Mouse (Mus musculus) forebrain, embryonic 14.5 days (tissue): ENCODE data around the gene Tph2. TPM values are rescaled to one million over a fixed set of nuclear protein-coding genes. Genes with fewer than 3 reads are reported as not detected.
A peak's percentile ranks its signal among the peaks of the same experiment; 100 is the strongest.

Source experiments
- ATAC-seq: fragments of 200-750 bp; cut with Nextera tagmentation; 2 replicates; pipeline ENCODE4 v1.8.0; 2017; ENCODE audit warnings: mild to moderate bottlenecking, moderate library complexity
- DNase-seq: peaks from one replicate; pipeline ENCODE4 v3.0.0-alpha.2; 2015; ENCODE audit warnings: low spot score
- H3K27ac ChIP-seq: fragments of 300-500 bp; sonication (generic); 2 replicates; pipeline ENCODE4 v1.5.1; 2014; ENCODE audit warnings: low read depth, mild to moderate bottlenecking, control low read depth, low read length, moderate library complexity
- H3K27me3 ChIP-seq: fragments of 300-500 bp; sonication (generic); replicated peaks from 2 replicates; pipeline ENCODE4 v1.6.1; 2014; ENCODE audit warnings: low read length, control low read depth, mixed read lengths; ENCODE audit not compliant: control insufficient read depth, insufficient read depth
- H3K36me3 ChIP-seq: fragments of 300-500 bp; sonication (generic); 2 replicates; pipeline ENCODE4 v1.6.1; 2014; ENCODE audit warnings: low read length, control low read depth; ENCODE audit not compliant: control insufficient read depth, insufficient read depth
- H3K4me1 ChIP-seq: fragments of 300-500 bp; sonication (generic); 2 replicates; pipeline ENCODE4 v1.6.1; 2014; ENCODE audit warnings: antibody characterized with exemption, low read length, control low read depth; ENCODE audit not compliant: control insufficient read depth, insufficient read depth
- H3K4me2 ChIP-seq: fragments of 300-500 bp; sonication (generic); 2 replicates; pipeline ENCODE4 v1.6.1; 2014; ENCODE audit warnings: mild to moderate bottlenecking, control low read depth, low read length
- H3K4me3 ChIP-seq: fragments of 300-500 bp; sonication (generic); 2 replicates; pipeline ENCODE4 v1.5.1; 2014; ENCODE audit warnings: low read depth, low read length, control low read depth
- H3K9ac ChIP-seq: fragments of 300-500 bp; sonication (generic); 2 replicates; pipeline ENCODE4 v1.6.1; 2014; ENCODE audit warnings: mild to moderate bottlenecking, low read length, control low read depth, moderate library complexity
- H3K9me3 ChIP-seq: fragments of 300-500 bp; sonication (generic); replicated peaks from 2 replicates; pipeline ENCODE4 v1.6.1; 2016; ENCODE audit warnings: low read length, control low read depth, mixed read lengths; ENCODE audit not compliant: control insufficient read depth
- WGBS: fragments of 180-500 bp; shearing (Covaris S2); extraction: QIAGEN DNeasy Blood & Tissue Kit; methylation state at CpG from one replicate; pipeline ENCODE4 v1.1.7; 2014; 5-methylcytosine and 5-hydroxymethylcytosine counted together
- polyA plus RNA-seq: library from polyadenylated mRNA; unstranded; fragments of >200 nt; fragmentation: Nextera tagmentation; extraction: Ambion mirVana; gene quantifications from 2 replicates; pipeline ENCODE4 v1.2.1, GENCODE M21; 2014

Gene Tph2
- 0.07 and 0.19 TPM in 2 replicates for polyA plus RNA-seq

DNA sequence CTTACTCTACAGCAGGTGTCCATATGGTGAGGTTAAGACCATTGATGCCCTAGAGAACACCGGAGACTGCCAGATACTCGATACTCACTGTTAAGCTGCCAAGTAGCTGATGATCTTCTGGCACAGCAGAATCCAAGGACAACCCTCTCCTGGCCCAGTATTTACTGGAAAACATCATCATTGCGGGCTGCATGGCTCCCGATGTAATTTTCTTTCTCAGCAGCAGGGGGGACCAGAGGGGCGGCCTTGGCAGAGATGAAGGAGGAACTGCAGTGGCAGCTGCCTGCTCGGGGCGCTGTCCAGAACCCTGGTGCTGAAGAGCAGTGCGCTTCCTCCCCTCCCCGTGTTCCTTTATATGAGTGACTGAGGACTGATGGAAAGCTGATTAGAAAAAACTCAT lies at the start of gene Tph2:
TSS of gene Tph2 (minus strand) at position 326 of the 400 bp plus-strand sequence.
- Histone ChIP-seq H3K27me3 (no peaks in the 10 kb centered on the region), H3K9ac (no peak within 1 kb of the TSS), H3K36me3 (no peaks in the 10 kb centered on the region), H3K9me3 (no peaks in the 10 kb centered on the region), H3K4me2 (0 out of 2 replicates have a peak within 1 kb of the TSS, but pooled peaks have one; percentile 14), H3K27ac (no peak within 1 kb of the TSS), H3K4me3 (no peak within 1 kb of the TSS), H3K4me1 (no peaks in the 10 kb centered on the region)
- WGBS: 9% methylated on average over 9 of the region's 9 CpGs
- DNase-seq (peak; percentile 71), ATAC-seq (peak; percentile 79)

DNA sequence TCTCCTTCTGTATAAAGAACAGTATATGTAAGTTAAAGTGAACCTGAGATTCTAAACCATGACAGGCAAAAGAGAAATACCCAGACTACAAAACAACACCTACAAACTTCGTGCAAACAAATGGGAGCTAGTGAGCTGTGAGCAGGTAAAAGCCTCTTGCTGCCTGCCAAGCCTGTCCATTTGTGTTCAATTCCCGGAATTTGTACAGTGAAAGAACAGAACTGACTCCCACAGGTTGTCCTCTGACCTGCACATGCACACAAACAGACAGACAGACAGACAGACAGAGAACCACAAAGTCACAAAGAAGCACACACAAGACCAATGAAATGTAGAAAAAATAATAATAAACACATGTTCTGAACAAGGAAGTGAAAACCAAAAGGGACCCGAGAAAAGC lies 49.0 kb upstream of the Tph2 start:
- Histone ChIP-seq H3K4me1 (no peaks in the 10 kb centered on the region), H3K36me3 (peaks cover 32% of the 10 kb centered on the region), H3K4me3 (no peak overlapping the region), H3K4me2 (no peak overlapping the region), H3K27me3 (no peaks in the 10 kb centered on the region), H3K9me3 (no peaks in the 10 kb centered on the region), H3K9ac (no peak overlapping the region), H3K27ac (no peak overlapping the region)
- 82% methylated on average over 3 of the region's 3 CpGs for WGBS
- DNase-seq (no peak), ATAC-seq (no peak)

DNA sequence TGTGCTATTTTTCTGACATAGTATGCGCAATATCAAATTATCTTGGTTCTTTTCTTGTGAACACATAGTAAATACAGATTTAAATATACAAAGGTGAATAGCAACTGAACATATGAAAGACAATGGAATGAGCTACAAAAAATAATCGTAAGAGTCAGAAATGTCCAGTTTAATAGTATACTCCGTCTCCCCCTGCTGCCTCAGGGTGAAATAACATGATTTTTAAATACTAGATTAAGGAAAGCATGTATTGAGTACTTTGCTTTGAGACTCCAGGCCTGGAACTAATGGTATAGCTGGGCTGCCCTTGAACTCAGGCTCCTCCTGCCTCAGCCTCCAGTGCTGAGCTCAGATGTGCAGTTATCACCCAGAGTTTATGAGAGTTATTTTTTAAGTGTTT lies 47.7 kb upstream of the Tph2 start:
- H3K36me3 ChIP-seq: peaks cover 25% of the 10 kb centered on the region

DNA sequence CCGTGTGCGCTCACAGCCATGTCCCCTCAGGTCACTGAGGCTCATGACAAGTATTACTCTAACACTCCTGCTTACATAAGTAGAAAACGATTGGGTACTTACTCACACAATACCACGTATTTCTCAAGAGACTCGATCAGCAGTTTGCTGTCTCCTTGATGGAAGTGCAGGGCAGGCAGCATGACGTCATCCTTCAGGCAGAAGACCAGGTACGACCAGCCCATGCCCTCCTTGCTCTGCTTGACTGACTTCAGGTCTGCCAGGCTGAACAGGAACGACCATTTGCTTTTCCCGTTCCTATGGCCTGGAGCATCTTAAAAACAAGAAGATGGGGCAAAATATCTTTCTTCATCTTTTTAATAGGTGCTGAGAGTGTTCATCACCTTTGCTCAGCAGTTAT lies 44.2 kb upstream of the Tph2 start:
- Histone ChIP-seq H3K9me3 (no peaks in the 10 kb centered on the region), H3K9ac (no peak overlapping the region), H3K4me2 (no peak overlapping the region), H3K4me3 (no peak overlapping the region), H3K27me3 (no peaks in the 10 kb centered on the region), H3K4me1 (no peaks in the 10 kb centered on the region), H3K36me3 (peaks cover 24% of the 10 kb centered on the region), H3K27ac (no peak overlapping the region)
- DNase-seq (no peak), ATAC-seq (no peak)
- 88% methylated on average over 9 of the region's 9 CpGs for WGBS

More for the DNA sequence above, 47.7 kb upstream of the Tph2 start:
- no peak overlapping the region for H3K27ac ChIP-seq
- DNase-seq (no peak), ATAC-seq (no peak)
- H3K4me1 ChIP-seq: no peaks in the 10 kb centered on the region
- no peaks in the 10 kb centered on the region for H3K9me3 ChIP-seq
- no peak overlapping the region for H3K9ac ChIP-seq
- no peak overlapping the region for H3K4me2 ChIP-seq
- WGBS: 93% methylated on average over 3 of the region's 3 CpGs
- no peak overlapping the region for H3K4me3 ChIP-seq
- no peaks in the 10 kb centered on the region for H3K27me3 ChIP-seq

DNA sequence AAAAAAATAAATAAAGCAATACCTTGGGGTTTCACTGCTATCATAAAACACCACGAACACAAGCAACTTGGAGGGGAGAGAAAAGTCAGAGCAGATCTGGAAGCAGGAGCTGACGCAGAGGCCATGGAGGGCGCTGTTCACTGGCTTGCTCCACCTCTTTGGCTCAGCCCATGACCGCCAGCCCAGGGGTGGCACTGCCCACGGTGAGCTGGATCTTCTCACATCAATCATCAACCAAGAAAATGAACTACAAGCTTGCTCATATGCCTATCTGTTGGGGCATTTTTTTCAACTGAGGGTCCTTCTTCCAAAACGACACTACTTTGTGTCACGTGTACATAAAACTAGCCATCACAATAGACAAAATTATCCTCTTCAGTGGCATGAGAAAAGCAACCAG lies 41.8 kb upstream of the Tph2 start:
- no peaks in the 10 kb centered on the region for H3K9me3 ChIP-seq
- no peaks in the 10 kb centered on the region for H3K27me3 ChIP-seq
- ATAC-seq: no peak
- peaks cover 17% of the 10 kb centered on the region for H3K36me3 ChIP-seq
- H3K4me2 ChIP-seq: no peak overlapping the region
- no peak overlapping the region for H3K4me3 ChIP-seq
- H3K9ac ChIP-seq: no peak overlapping the region
- WGBS: 90% methylated on average over 7 of the region's 7 CpGs
- DNase-seq: no peak
- H3K27ac ChIP-seq: no peak overlapping the region
- no peaks in the 10 kb centered on the region for H3K4me1 ChIP-seq

DNA sequence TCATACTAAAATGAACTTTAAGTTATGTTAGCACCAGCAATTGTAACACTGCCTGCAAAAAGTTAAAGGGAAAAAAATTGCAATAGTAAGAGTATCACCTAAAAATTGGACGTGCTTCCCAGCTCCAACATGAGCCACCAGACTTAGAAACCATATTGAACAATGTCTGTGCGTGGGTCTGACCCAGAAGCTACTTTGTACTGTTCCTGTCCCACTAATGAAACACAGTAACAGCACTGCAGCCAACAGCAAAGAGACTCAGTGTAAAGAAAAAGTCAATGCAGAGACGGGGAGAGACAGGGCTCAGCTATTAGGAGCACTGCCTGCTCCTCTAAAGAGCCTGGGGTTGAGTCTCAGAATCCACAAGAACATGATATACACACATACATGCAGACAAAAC lies 39.0 kb upstream of the Tph2 start:
- Histone ChIP-seq H3K9ac (no peak overlapping the region), H3K4me1 (no peaks in the 10 kb centered on the region), H3K27me3 (no peaks in the 10 kb centered on the region), H3K9me3 (no peaks in the 10 kb centered on the region), H3K27ac (no peak overlapping the region), H3K4me3 (no peak overlapping the region), H3K4me2 (no peak overlapping the region), H3K36me3 (peaks cover 17% of the 10 kb centered on the region)
- DNase-seq (no peak), ATAC-seq (no peak)
- 90% methylated on average over 3 of the region's 3 CpGs for WGBS

DNA sequence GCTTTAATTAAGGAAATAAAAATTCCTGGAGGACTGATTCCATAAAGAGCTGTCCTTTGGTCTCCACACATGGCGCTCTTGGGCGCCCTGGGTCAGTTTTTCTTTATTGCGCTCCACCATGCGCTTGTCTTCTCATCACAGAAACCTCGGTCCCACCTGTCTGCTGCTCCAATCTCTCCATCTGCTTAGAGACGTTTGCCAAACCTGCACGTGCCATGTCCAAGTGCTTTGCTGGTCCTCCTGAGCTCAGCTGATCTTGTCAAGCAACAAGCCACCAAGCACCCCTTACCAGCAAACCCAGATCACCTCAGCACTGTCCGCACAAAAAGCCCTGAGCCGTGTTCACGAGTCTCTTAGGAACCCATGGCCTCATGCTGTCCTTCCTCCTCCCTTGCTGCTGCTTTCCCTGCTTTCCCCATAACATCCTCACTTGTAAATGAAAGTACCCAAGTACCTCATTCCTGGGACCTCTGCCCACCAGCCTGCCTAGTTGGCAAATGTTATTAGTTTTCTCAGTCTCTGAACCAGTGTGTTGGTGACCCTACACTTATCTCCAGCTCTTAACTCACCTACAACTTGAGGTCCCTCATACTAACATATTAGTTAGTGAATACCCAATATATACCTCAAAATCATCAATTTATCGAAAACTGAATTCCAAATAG lies 28.2 kb upstream of the Tph2 start:
- ATAC-seq (no peak), DNase-seq (no peak)
- H3K4me1 ChIP-seq: no peaks in the 10 kb centered on the region
- no peak overlapping the region for H3K4me2 ChIP-seq
- no peak overlapping the region for H3K9ac ChIP-seq
- 94% methylated on average over 11 of the region's 11 CpGs for WGBS
- no peak overlapping the region for H3K27ac ChIP-seq
- H3K9me3 ChIP-seq: no peaks in the 10 kb centered on the region
- H3K4me3 ChIP-seq: no peak overlapping the region
- no peaks in the 10 kb centered on the region for H3K27me3 ChIP-seq
- peaks cover 48% of the 10 kb centered on the region for H3K36me3 ChIP-seq

DNA sequence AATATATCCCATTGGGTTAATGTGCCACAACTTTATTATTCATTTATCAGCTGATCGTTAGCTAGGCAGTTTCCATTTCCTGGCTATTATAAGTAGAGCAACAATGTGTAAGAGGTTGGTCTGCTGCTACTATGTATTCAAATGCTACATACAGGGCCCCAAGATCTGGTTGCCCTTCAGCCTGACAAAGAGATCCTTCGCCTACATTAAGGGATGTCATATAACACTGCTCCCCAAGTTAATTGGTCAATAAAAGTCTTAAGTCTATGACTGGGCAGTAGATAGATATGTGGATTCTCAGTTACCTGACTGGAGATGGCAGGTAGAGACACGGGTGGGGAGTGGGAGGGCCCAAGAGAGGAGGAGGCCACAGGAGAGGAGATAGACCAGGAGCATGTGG lies 21.0 kb upstream of the Tph2 start:
- WGBS: 90% methylated on average over 3 of the region's 3 CpGs
- no peaks in the 10 kb centered on the region for H3K9me3 ChIP-seq
- no peak overlapping the region for H3K27ac ChIP-seq
- DNase-seq (no peak), ATAC-seq (no peak)
- peaks cover 26% of the 10 kb centered on the region for H3K36me3 ChIP-seq
- no peak overlapping the region for H3K9ac ChIP-seq
- H3K4me3 ChIP-seq: no peak overlapping the region
- H3K4me2 ChIP-seq: no peak overlapping the region
- no peaks in the 10 kb centered on the region for H3K4me1 ChIP-seq
- no peaks in the 10 kb centered on the region for H3K27me3 ChIP-seq

DNA sequence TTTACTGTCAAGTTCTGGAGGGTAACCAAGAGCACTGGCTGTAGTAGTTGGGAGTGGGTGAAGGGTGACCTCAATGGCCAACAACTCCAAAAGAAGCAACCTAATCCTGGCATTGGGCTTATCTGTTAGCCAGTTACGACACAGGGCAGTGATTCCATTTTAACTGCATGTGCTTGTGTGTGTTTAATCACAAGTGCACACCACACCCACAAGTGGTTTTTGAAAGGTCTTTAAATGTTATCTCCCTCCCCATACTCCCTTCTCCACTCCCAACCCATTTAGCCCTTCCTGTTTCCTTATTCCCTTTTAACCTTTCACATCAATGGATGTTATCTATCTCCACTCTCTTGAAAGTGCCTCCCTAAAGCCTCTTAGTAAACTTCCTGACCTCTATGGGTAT lies 20.5 kb upstream of the Tph2 start:
- Histone ChIP-seq H3K27ac (no peak overlapping the region), H3K4me1 (no peaks in the 10 kb centered on the region), H3K27me3 (no peaks in the 10 kb centered on the region), H3K9me3 (no peaks in the 10 kb centered on the region), H3K4me2 (no peak overlapping the region), H3K36me3 (peaks cover 21% of the 10 kb centered on the region), H3K4me3 (no peak overlapping the region), H3K9ac (no peak overlapping the region)
- 83% methylated on average over 1 of the region's 1 CpGs for WGBS
- DNase-seq: no peak
- ATAC-seq: no peak
